Mouse (Mus musculus) CD4-positive helper T cell, adult 2 months (primary cell): ENCODE measurements around the gene Dnm2.
"Not testable (repeated sequence)": the region's sequence is repeated elsewhere in the genome, so short reads cannot be mapped to it uniquely, and the experiment has no call there.

ENCODE experiments used
- DNase-seq: peaks from one replicate; pipeline ENCODE4 v3.0.0-alpha.2; 2012; ENCODE audit warnings: low read depth, missing footprints, low spot score

Gene Dnm2

GRCm38 (mm10) chr9:21456246-21456929 is 31.7 kb downstream of the Dnm2 start:
- DNase-seq: no peak

- no peak for DNase-seq
Measured at GRCm38 (mm10) chr9:21456930-21457634, 32.4 kb downstream of the Dnm2 start.

- DNase-seq: no peak
Measured at GRCm38 (mm10) chr9:21458821-21459220, 34.1 kb downstream of the Dnm2 start.

- DNase-seq: no peak
Measured at GRCm38 (mm10) chr9:21460400-21460940, 35.8 kb downstream of the Dnm2 start.

GRCm38 (mm10) chr9:21463138-21463590 is 38.5 kb downstream of the Dnm2 start:
- peak; percentile 34 for DNase-seq

GRCm38 (mm10) chr9:21463766-21464564 is 39.3 kb downstream of the Dnm2 start:
- DNase-seq: no peak

- DNase-seq: not testable (repeated sequence)
Measured at GRCm38 (mm10) chr9:21464565-21464928, 39.8 kb downstream of the Dnm2 start.

- DNase-seq: peak; percentile 70
Measured at GRCm38 (mm10) chr9:21469032-21470024, 44.6 kb downstream of the Dnm2 start.

GRCm38 (mm10) chr9:21472913-21473312 is 48.2 kb downstream of the Dnm2 start:
- no peak for DNase-seq

GRCm38 (mm10) chr9:21477707-21478106 is 53.0 kb downstream of the Dnm2 start:
- DNase-seq: no peak

- DNase-seq: no peak
Measured at GRCm38 (mm10) chr9:21484065-21484464, 59.4 kb downstream of the Dnm2 start.

GRCm38 (mm10) chr9:21488246-21488645 is 63.5 kb downstream of the Dnm2 start:
- not testable (repeated sequence) for DNase-seq

GRCm38 (mm10) chr9:21490696-21491095 is 66.0 kb downstream of the Dnm2 start:
- no peak for DNase-seq

GRCm38 (mm10) chr9:21493907-21494306 is 69.2 kb downstream of the Dnm2 start:
- no peak for DNase-seq

GRCm38 (mm10) chr9:21494726-21495125 is 70.0 kb downstream of the Dnm2 start:
- no peak for DNase-seq

- DNase-seq: no peak
Measured at GRCm38 (mm10) chr9:21496308-21497049, 71.8 kb downstream of the Dnm2 start.

- DNase-seq: no peak
Measured at GRCm38 (mm10) chr9:21497050-21497542, 72.4 kb downstream of the Dnm2 start.

GRCm38 (mm10) chr9:21497664-21498063 is 73.0 kb downstream of the Dnm2 start:
- DNase-seq: no peak

GRCm38 (mm10) chr9:21498284-21498902 is 73.7 kb downstream of the Dnm2 start:
- DNase-seq: no peak
